Mouse (Mus musculus) cerebellum, adult 2 months (tissue): ENCODE measurements around the gene Kprp. TPM values are rescaled to one million over a fixed set of nuclear protein-coding genes. Genes with fewer than 3 reads are reported as not detected.
"Not testable (repeated sequence)": the region's sequence is repeated elsewhere in the genome, so short reads cannot be mapped to it uniquely, and the experiment has no call there.

Experiments
- DNase-seq, 2 experiments: peaks; one replicate each; pipeline ENCODE4 v3.0.0; 2021
- H3K27ac ChIP-seq: fragments of 200-500 bp; 2 replicates; pipeline ENCODE4 v1.5.1; 2012; ENCODE audit warnings: low read length, control low read depth, inconsistent platforms; ENCODE audit not compliant: insufficient read depth
- H3K27me3 ChIP-seq: fragments of 200-500 bp; 2 replicates; pipeline ENCODE4 v1.6.1; 2012; ENCODE audit warnings: inconsistent platforms, mild to moderate bottlenecking, low read length, moderate library complexity; ENCODE audit not compliant: control insufficient read depth, insufficient read depth
- H3K4me1 ChIP-seq: fragments of 200-500 bp; 2 replicates; pipeline ENCODE4 v1.6.1; 2011; ENCODE audit warnings: low read length; ENCODE audit not compliant: control insufficient read depth, insufficient read depth
- H3K4me3 ChIP-seq: fragments of 200-500 bp; replicated peaks from 2 replicates; pipeline ENCODE3; 2011; ENCODE audit warnings: mild to moderate bottlenecking, low read depth, low read length, control low read depth; ENCODE audit not compliant: insufficient read depth
- CTCF ChIP-seq: fragments of 200-500 bp; IDR thresholded peaks from 2 replicates; pipeline ENCODE4 v1.5.1; 2011; ENCODE audit warnings: low read depth, mild to moderate bottlenecking, control low read depth, low read length, moderate library complexity, borderline replicate concordance; ENCODE audit not compliant: insufficient read depth
- POLR2A ChIP-seq: fragments of 200-500 bp; IDR thresholded peaks from 2 replicates; pipeline ENCODE4 v1.6.1; 2011; ENCODE audit warnings: low read length, control low read depth, borderline replicate concordance; ENCODE audit not compliant: insufficient read depth
- WGBS: fragments of 180-500 bp; shearing (Covaris S2); methylation state at CpG from one replicate; pipeline ENCODE4 v1.1.7; 2018; 5-methylcytosine and 5-hydroxymethylcytosine counted together
- polyA plus RNA-seq: library from polyadenylated mRNA; depleted of rRNA; stranded (reverse); fragments of >200 nt; gene quantifications from 2 replicates; pipeline ENCODE4 v1.2.3, GENCODE M21; 2012; rRNA removed

The Kprp gene
- polyA plus RNA-seq: not detected in 2 replicates

DNA sequence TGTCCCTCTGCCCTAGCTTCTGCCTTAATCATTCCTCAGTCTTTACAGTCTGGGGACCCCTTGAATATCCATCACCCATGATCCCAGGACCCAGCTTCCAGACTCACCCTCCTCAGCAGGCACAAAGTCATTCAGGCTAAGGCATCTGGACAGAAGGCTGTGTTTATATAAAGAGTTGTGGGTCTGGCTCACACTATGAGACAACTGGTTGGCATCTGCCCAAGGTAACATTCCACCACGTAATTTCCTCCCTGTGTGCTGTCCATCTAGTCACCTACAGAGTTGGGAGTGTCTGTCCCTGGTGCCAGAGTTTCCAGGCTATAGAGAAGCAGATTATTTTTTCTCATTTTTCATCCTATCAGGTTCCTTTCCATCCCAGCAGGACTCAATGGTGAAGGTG is at the start of gene Kprp:
Kprp (minus strand) TSS at position 140 of the 400 bp plus-strand sequence.
- WGBS: 13% methylated on average over 1 of the region's 1 CpGs

DNA sequence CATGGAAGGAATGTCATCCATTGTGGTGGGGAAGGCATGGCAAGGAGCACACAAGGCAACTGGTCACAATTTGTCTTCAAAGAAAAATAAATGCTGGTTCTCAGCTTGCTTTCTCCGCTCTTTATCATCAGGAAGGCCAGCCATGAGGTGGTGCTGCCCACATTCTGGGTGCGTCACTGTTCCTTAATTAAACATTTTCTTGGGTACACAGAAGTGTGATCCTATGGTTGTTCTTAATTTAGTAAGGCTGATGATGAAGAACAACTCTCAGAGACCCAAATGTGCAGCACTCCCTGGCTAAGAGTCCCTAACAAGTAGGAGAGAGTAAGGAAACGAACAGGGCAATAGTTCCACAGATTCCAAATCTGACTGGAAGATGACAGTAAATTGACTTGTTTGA is 47.1 kb upstream of the Kprp start:
- Histone ChIP-seq H3K4me3 (no peak overlapping the region), H3K27ac (no peak overlapping the region), H3K4me1 (no peaks in the 10 kb centered on the region), H3K27me3 (no peaks in the 10 kb centered on the region)
- WGBS: 81% methylated on average over 3 of the region's 3 CpGs
- TF ChIP-seq POLR2A: no peak
- no peak for DNase-seq

More for the DNA sequence above, at the start of gene Kprp:
- Histone ChIP-seq H3K27me3 (no peaks in the 10 kb centered on the region), H3K4me3 (no peak within 1 kb of the TSS), H3K27ac (no peak within 1 kb of the TSS), H3K4me1 (no peaks in the 10 kb centered on the region)
- no peak for DNase-seq
- TF ChIP-seq CTCF: no peak
- no peak for TF ChIP-seq POLR2A

DNA sequence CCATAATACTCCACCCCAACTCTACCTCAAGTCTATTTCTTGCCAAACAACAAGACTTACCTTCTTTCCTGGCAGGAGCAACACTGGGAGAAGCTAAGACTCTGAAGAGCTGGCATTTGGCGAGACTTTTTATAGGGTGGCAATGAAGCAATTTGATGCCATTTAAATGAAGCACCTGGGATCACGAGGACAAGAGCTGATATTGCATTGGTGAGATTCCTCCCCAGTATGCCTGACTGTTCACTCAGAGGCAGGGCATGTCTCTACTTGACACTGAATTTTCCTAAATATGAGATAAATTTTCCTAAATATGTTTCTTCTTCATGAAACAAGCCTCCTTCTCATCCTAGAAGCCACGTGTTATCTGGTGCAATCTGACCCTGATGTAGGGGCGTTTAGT is 43.1 kb upstream of the Kprp start, which contains the start of gene 2310050C09Rik:
2310050C09Rik (minus strand) TSS at position 101 of the 400 bp plus-strand sequence.
- Histone ChIP-seq H3K4me3 (no peak within 1 kb of the TSS), H3K27me3 (no peaks in the 10 kb centered on the region), H3K27ac (no peak within 1 kb of the TSS), H3K4me1 (no peaks in the 10 kb centered on the region)
- TF ChIP-seq POLR2A (no peak), CTCF (no peak)
- no peak for DNase-seq
- WGBS: 82% methylated on average over 4 of the region's 4 CpGs

DNA sequence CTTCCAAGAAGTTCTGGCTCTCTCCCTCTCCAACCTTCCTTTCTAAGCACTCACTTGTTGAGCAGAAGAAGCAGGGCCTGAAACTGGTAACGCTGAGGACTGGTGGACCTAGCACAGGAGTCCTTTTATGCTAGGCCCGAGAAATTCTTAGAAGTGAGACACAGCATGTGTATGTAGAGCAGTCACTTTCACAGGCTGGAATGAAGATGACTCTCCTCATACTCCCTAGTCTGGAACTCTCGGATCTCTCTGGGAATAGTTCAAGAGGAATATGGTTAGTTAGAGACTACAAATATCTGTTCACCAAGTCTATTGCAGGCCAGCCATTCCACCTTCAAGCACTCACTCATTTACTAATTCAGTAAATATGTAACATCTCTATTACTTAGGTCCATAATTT is 24.1 kb upstream of the Kprp start, which contains the start of gene Lce1l:
Lce1l (minus strand) TSS at position 101 of the 400 bp plus-strand sequence.
- TF ChIP-seq CTCF (no peak), POLR2A (no peak)
- Histone ChIP-seq H3K27ac (no peak within 1 kb of the TSS), H3K4me3 (no peak within 1 kb of the TSS), H3K4me1 (no peaks in the 10 kb centered on the region), H3K27me3 (no peaks in the 10 kb centered on the region)
- 90% methylated on average over 3 of the region's 3 CpGs for WGBS
- DNase-seq: no peak

DNA sequence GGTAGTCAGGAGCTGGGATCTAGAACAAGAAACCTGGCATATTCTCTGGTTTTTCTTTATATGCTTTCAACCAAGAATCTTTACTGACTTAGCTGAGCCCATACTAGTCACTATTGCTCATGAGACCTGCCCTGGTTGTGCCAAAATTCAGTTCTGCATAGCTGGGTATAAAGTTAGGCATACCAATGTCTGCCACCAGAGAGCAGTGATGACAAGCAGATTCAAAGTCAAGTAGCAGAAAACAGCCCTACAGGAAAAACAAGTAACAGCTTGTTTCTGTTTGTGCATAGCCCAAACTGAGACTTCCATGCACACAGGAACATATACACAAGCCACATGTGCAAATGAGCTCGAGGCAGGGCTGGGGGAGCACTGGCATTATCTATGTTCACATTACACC is 1.2 kb downstream of the Kprp start:
- DNase-seq: no peak
- WGBS: 13% methylated on average over 1 of the region's 1 CpGs
- Histone ChIP-seq H3K27ac (no peak overlapping the region), H3K27me3 (no peaks in the 10 kb centered on the region), H3K4me3 (no peak overlapping the region), H3K4me1 (no peaks in the 10 kb centered on the region)
- no peak for TF ChIP-seq CTCF
- no peak for TF ChIP-seq POLR2A

DNA sequence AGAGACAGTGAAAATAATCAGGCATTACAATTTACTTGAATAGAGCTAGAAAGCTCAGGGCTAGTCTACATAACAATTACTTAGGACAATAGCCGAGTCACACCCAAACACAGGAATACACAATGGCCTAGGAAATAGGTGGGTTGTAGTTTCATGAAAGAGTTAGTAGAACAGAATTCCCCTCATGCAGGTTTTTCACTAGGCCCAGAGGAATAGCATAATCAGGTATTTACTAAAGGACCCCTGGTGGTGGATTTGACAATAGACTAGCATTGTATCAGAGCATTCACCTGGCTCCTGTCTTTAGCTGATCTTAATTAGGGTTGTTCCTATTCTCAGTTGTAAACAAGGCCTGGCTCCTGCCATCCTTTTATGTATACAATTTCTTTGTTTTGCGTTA is 11.0 kb downstream of the Kprp start:
- H3K4me1 ChIP-seq, DNase-seq, H3K4me3 ChIP-seq, H3K27me3 ChIP-seq, H3K27ac ChIP-seq: not testable (repeated sequence)
- 95% methylated on average over 2 of the region's 2 CpGs for WGBS

DNA sequence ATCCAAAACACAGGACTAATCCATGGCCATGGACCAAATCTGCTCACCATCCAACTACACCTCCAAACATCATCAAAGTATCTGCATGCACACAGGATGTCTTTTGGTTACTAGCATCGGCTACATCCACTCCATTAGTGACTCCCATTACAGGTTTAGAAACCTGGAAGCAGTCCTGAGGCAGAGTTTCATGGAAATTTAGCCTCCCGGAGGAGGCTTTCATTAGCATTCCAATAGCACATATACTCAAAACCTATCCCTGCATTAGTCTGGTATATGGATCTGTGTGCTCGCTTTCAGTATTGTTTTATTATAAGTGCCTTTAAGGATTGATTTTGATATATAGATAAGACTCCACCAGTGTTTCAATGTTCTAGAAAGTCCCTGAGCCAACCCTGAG is 11.5 kb downstream of the Kprp start:
- Histone ChIP-seq H3K27ac (no peak overlapping the region), H3K4me1 (no peaks in the 10 kb centered on the region), H3K4me3 (no peak overlapping the region), H3K27me3 (no peaks in the 10 kb centered on the region)
- DNase-seq: no peak
- WGBS: 89% methylated on average over 3 of the region's 3 CpGs
- no peak for TF ChIP-seq CTCF

DNA sequence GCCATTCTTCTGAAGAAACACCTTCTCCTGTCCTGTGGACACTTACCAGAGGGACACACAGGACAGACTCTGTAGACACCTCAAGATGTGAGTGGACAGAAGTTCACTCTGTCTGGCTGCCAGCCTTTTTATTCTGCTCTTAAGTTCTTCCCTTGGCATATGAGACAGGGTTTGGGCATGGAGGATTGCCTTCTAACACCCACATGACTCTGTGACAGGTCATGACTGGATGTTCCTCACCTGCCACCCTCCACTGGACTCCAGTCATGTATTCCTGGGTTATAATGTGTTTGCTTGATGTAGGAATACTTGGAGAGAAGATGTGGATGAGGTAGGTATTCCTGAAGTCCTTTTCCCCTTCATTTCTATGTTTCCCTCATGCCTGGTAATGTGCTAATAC is 19.3 kb downstream of the Kprp start, which contains the start of gene Lce1k:
Lce1k (minus strand) TSS at position 101 of the 400 bp plus-strand sequence.
- DNase-seq: no peak

DNA sequence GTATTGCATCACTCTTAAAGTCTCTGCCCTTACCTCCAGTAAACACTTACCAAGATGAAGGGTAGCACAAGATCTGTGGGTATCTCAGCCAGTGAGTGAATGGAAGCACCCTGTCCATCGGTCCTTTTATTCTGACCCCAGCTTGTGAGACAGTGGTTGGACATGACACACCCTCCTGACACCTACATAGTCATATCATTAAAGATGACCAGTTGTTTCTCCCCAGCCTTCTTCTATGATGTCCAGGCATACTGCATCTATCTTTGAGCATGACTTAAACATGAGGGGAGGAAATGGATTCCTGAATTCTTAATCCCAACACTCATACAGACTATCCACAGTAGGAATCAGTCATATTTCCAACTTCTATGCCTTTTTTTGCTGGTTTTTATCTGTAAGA is 36.6 kb downstream of the Kprp start, which contains the start of gene Lce1j:
Lce1j (minus strand) TSS at position 101 of the 400 bp plus-strand sequence.
- TF ChIP-seq CTCF: no peak
- no peak for TF ChIP-seq POLR2A
- 87% methylated on average over 1 of the region's 1 CpGs for WGBS

More for the DNA sequence above, 19.3 kb downstream of the Kprp start, which contains the start of gene Lce1k:
- Histone ChIP-seq H3K4me1 (no peaks in the 10 kb centered on the region), H3K27me3 (no peaks in the 10 kb centered on the region), H3K27ac (no peak within 1 kb of the TSS), H3K4me3 (no peak within 1 kb of the TSS)
- TF ChIP-seq POLR2A (no peak), CTCF (no peak)

More for the DNA sequence above, 36.6 kb downstream of the Kprp start, which contains the start of gene Lce1j:
- Histone ChIP-seq H3K27me3 (no peaks in the 10 kb centered on the region), H3K27ac (no peak within 1 kb of the TSS), H3K4me1 (no peaks in the 10 kb centered on the region), H3K4me3 (no peak within 1 kb of the TSS)
- DNase-seq: no peak
